Mouse (Mus musculus) liver, embryonic 11.5 days (tissue): ENCODE results near the gene Ebf4. TPM values are rescaled to one million over a fixed set of nuclear protein-coding genes. Genes with fewer than 3 reads are reported as not detected.

ENCODE experiments used
- ATAC-seq: fragments of 200-750 bp; cut with Nextera tagmentation; replicated peaks from 2 replicates; pipeline ENCODE4 v1.8.0; 2017; ENCODE audit warnings: moderate number of reproducible peaks, mild to moderate bottlenecking, moderate TSS enrichment, moderate library complexity; ENCODE audit not compliant: low FRiP score
- DNase-seq: peaks from one replicate; pipeline ENCODE4 v3.0.0-alpha.2; 2017; ENCODE audit warnings: low spot score
- H3K27ac ChIP-seq: fragments of 300-500 bp; sonication (generic); 2 replicates; pipeline ENCODE4 v1.5.1; 2014; ENCODE audit warnings: mild to moderate bottlenecking, low read depth, low read length, control low read depth
- H3K27me3 ChIP-seq: fragments of 300-500 bp; sonication (generic); replicated peaks from 2 replicates; pipeline ENCODE4 v1.6.1; 2014; ENCODE audit warnings: low read length, mixed read lengths; ENCODE audit not compliant: control insufficient read depth, insufficient read depth
- H3K36me3 ChIP-seq: fragments of 300-500 bp; sonication (generic); 2 replicates; pipeline ENCODE4 v1.6.1; 2014; ENCODE audit warnings: mild to moderate bottlenecking, low read length, moderate library complexity, mixed read lengths; ENCODE audit not compliant: control insufficient read depth, insufficient read depth
- H3K4me1 ChIP-seq: fragments of 300-500 bp; sonication (generic); replicated peaks from 2 replicates; pipeline ENCODE4 v1.6.1; 2014; ENCODE audit warnings: low read length, mixed read lengths; ENCODE audit not compliant: control insufficient read depth, insufficient read depth
- H3K4me2 ChIP-seq: fragments of 300-500 bp; sonication (generic); 2 replicates; pipeline ENCODE4 v1.6.1; 2014; ENCODE audit warnings: mild to moderate bottlenecking, control low read depth, moderate library complexity
- H3K4me3 ChIP-seq: fragments of 300-500 bp; sonication (generic); 2 replicates; pipeline ENCODE4 v1.5.1; 2014; ENCODE audit warnings: low read depth, low read length, control low read depth
- H3K9ac ChIP-seq: fragments of 300-500 bp; sonication (generic); 2 replicates; pipeline ENCODE4 v1.6.1; 2014; ENCODE audit warnings: low read depth, low read length, control low read depth
- H3K9me3 ChIP-seq: fragments of 300-500 bp; sonication (generic); 2 replicates; pipeline ENCODE4 v1.6.1; 2016; ENCODE audit warnings: low read length, inconsistent platforms, mixed read lengths; ENCODE audit not compliant: control insufficient read depth
- WGBS: fragments of 180-500 bp; shearing (Covaris S2); extraction: QIAGEN DNeasy Blood & Tissue Kit; methylation state at CpG from one replicate; pipeline ENCODE4 v1.1.7; 2014; 5-methylcytosine and 5-hydroxymethylcytosine counted together
- polyA plus RNA-seq: library from polyadenylated mRNA; unstranded; fragments of >200 nt; fragmentation: Nextera tagmentation; extraction: Ambion mirVana; gene quantifications from 2 replicates; pipeline ENCODE4 v1.2.1, GENCODE M21; 2014

Ebf4 gene
- polyA plus RNA-seq, 1 experiment from 2014 or later, result 0.81 TPM

GRCm38 (mm10) chr2:130383895-130384294 is 88.9 kb downstream of the Ebf4 start:
- ATAC-seq (no peak), DNase-seq (no peak)
- H3K9me3 ChIP-seq, result no peaks in the 10 kb centered on the region
- H3K4me3 ChIP-seq, result no peak overlapping the region
- H3K4me2 ChIP-seq, result no peak overlapping the region
- H3K27me3 ChIP-seq, result no peaks in the 10 kb centered on the region; the same call in 1 of the 2 replicates
- no peak overlapping the region for H3K9ac ChIP-seq
- no peaks in the 10 kb centered on the region for H3K4me1 ChIP-seq
- no peaks in the 10 kb centered on the region for H3K36me3 ChIP-seq
- WGBS, result 79% methylated on average over 6 of the region's 6 CpGs
- H3K27ac ChIP-seq, result no peak overlapping the region

- Histone ChIP-seq H3K9me3 (no peaks in the 10 kb centered on the region), H3K9ac (no peak overlapping the region), H3K27me3 (no peaks in the 10 kb centered on the region), H3K4me1 (no peaks in the 10 kb centered on the region), H3K27ac (no peak overlapping the region), H3K36me3 (no peaks in the 10 kb centered on the region), H3K4me2 (no peak overlapping the region), H3K4me3 (no peak overlapping the region)
- 62% methylated on average over 1 of the region's 1 CpGs for WGBS
- ATAC-seq (no peak), DNase-seq (no peak)
Measured at GRCm38 (mm10) chr2:130386212-130386611, 91.2 kb downstream of the Ebf4 start.

DNA sequence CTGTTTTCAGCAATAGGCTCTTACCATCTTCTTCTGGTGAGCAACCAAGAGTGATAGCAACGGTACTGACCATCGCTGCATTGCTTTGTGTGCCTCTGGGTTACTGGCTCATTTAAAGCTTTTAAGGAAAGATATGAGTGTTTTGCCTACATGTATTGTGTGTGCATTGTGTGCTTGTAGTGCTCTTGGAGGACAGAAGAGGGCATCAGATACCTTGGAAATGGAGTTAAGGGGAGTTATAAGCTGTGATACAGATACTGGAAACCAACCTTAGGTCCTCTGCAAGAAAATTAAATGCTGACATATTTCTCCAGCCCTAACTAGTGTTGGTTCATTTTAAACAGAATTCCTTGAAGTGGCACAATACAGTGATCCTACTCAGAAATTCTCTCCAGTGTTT is 93.8 kb downstream of the Ebf4 start:
- Histone ChIP-seq H3K36me3 (peaks cover 2% of the 10 kb centered on the region; the same call in 1 of the 2 replicates), H3K4me3 (no peak overlapping the region), H3K9me3 (no peaks in the 10 kb centered on the region), H3K9ac (no peak overlapping the region), H3K4me2 (no peak overlapping the region), H3K27ac (no peak overlapping the region), H3K27me3 (no peaks in the 10 kb centered on the region), H3K4me1 (no peaks in the 10 kb centered on the region)
- DNase-seq, result no peak
- ATAC-seq, result no peak
- 70% methylated on average over 2 of the region's 2 CpGs for WGBS

DNA sequence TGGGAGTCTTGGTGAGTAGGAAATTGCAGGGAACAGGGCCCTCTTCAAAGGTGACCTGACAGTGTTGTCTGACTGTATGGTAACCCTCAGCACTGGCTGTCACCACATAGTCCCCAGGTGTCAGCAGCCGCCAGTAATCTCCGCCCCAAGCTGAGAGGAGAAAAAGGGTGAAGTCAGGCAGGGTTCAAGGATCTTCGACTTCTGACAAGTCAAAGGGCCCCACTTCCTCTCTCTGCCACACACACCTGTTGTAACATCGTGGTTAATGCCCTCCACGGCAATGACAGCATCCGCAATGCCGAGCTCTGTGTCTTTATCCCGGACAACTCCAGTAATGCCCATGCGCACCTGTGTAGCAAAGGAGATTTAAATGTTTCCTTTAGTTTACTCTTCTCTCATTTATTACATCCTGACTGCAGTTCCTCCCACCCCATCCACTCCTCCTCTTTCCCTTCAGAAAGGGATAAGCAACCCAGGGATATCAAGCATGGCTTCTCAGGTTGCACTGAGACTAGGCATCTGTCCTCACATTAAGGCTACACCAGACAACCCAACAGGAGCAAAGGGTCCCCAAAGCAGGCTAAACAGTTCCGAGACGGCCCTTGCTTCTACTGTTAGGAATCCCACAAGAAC is 96.1 kb downstream of the Ebf4 start:
- no peaks in the 10 kb centered on the region for H3K9me3 ChIP-seq
- H3K36me3 ChIP-seq, result peaks cover 4% of the 10 kb centered on the region; the same call in 1 of the 2 replicates
- peaks cover under 1% of the 10 kb centered on the region; the same call in 1 of the 2 replicates for H3K27me3 ChIP-seq
- H3K4me1 ChIP-seq, result no peaks in the 10 kb centered on the region
- no peak overlapping the region for H3K9ac ChIP-seq
- no peak for ATAC-seq
- DNase-seq, result no peak
- no peak overlapping the region for H3K4me2 ChIP-seq
- no peak overlapping the region for H3K27ac ChIP-seq
- 77% methylated on average over 11 of the region's 11 CpGs for WGBS
- H3K4me3 ChIP-seq, result no peak overlapping the region

DNA sequence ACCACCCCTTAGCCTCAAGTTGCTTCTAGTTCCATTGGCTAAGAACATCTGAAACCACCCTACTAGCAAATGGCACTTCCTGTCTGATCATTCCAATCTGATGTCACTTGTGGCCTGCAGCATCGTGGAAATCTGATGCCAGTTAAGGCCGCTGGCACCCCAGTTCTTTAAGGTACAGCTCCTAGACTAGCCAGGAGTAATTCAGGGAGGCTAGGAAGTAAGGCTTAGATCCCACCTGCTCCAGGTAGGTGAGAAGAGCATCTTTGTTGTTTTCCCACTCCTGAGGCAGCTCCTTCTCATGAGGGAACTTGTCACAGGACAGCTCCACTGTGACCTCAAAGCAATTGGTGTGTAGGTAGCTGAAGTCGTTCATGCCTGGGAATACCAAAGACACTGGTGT is 97.9 kb downstream of the Ebf4 start:
- peaks cover 16% of the 10 kb centered on the region for H3K27me3 ChIP-seq
- no peak for ATAC-seq
- H3K9ac ChIP-seq, result no peak overlapping the region
- no peak for DNase-seq
- no peak overlapping the region for H3K4me3 ChIP-seq
- WGBS, result 80% methylated on average over 3 of the region's 3 CpGs
- H3K27ac ChIP-seq, result no peak overlapping the region
- H3K36me3 ChIP-seq, result peaks cover 4% of the 10 kb centered on the region; the same call in 1 of the 2 replicates
- no peaks in the 10 kb centered on the region; the same call in 1 of the 2 replicates for H3K4me1 ChIP-seq
- no peaks in the 10 kb centered on the region for H3K9me3 ChIP-seq
- no peak overlapping the region for H3K4me2 ChIP-seq

DNA sequence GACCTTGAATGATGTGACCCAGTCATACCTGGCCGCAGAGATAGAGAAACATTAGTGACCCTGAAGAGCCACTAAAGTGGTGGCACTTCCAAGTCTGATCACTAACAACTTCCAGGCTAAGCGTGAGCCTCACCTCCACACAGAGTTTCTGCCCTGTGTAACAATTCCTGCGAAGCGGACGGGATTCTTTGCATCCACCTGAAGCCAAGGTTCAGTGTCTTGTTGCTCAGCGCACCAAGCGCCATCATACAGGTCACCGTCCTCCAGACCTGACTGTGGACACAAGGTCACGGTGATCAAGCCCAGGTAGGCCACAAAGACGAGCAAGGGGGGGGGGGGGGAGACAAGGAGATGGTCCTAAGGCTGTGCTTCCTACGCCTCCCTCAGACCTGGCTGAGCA is 100.7 kb downstream of the Ebf4 start:
- H3K27me3 ChIP-seq, result peaks cover 28% of the 10 kb centered on the region
- WGBS, result 87% methylated on average over 11 of the region's 11 CpGs
- DNase-seq, result no peak

GRCm38 (mm10) chr2:130397186-130397985 is 102.4 kb downstream of the Ebf4 start, which contains the start of gene Cpxm1:
Gene Cpxm1, minus strand, starts transcription at chr2:130397574.
- Histone ChIP-seq H3K9me3 (no peaks in the 10 kb centered on the region), H3K27me3 (peaks cover 28% of the 10 kb centered on the region), H3K4me3 (peak within 1 kb of the TSS; percentile 54), H3K4me1 (no peaks in the 10 kb centered on the region; the same call in 1 of the 2 replicates), H3K36me3 (peaks cover 4% of the 10 kb centered on the region; the same call in 1 of the 2 replicates), H3K9ac (peak within 1 kb of the TSS; percentile 18), H3K27ac (no peak within 1 kb of the TSS), H3K4me2 (peak within 1 kb of the TSS; percentile 74)
- WGBS, result 2% methylated on average over 45 of the region's 53 CpGs
- DNase-seq (peak; percentile 75), ATAC-seq (peak; percentile 77)

More for the DNA sequence above, 100.7 kb downstream of the Ebf4 start:
- Histone ChIP-seq H3K4me2 (no peak overlapping the region), H3K9me3 (no peaks in the 10 kb centered on the region), H3K4me3 (no peak overlapping the region), H3K27ac (no peak overlapping the region), H3K9ac (no peak overlapping the region), H3K36me3 (peaks cover 4% of the 10 kb centered on the region; the same call in 1 of the 2 replicates), H3K4me1 (no peaks in the 10 kb centered on the region; the same call in 1 of the 2 replicates)
- no peak for ATAC-seq

- Histone ChIP-seq H3K9me3 (no peaks in the 10 kb centered on the region), H3K4me2 (peak overlapping the region; percentile 74), H3K27ac (no peak overlapping the region), H3K9ac (no peak overlapping the region), H3K4me1 (no peaks in the 10 kb centered on the region; the same call in 1 of the 2 replicates), H3K4me3 (peak overlapping the region; percentile 54), H3K36me3 (peaks cover 4% of the 10 kb centered on the region; the same call in 1 of the 2 replicates), H3K27me3 (peaks cover 28% of the 10 kb centered on the region)
- DNase-seq (no peak), ATAC-seq (0 out of 2 replicates have a peak, but pooled peaks have one; percentile 15)
- 13% methylated on average over 14 of the region's 14 CpGs for WGBS
Measured at GRCm38 (mm10) chr2:130398091-130398490, 103.1 kb downstream of the Ebf4 start.
